Mouse (Mus musculus) midbrain, embryonic 12.5 days (tissue): Measurements from ENCODE around the gene Cabin1. TPM values are rescaled to one million over a fixed set of nuclear protein-coding genes. Genes with fewer than 3 reads are reported as not detected.

Experiments
- ATAC-seq: fragments of 200-750 bp; cut with Nextera tagmentation; 2 replicates; pipeline ENCODE4 v1.8.0; 2017; ENCODE audit warnings: low read depth, moderate TSS enrichment, moderate library complexity; ENCODE audit not compliant: low FRiP score
- H3K27ac ChIP-seq: fragments of 300-500 bp; sonication (generic); replicated peaks from 2 replicates; pipeline ENCODE4 v1.5.1; 2016; ENCODE audit warnings: mild to moderate bottlenecking
- H3K27me3 ChIP-seq: fragments of 300-500 bp; sonication (generic); 2 replicates; pipeline ENCODE4 v1.6.1; 2016; ENCODE audit warnings: mild to moderate bottlenecking
- H3K36me3 ChIP-seq: fragments of 300-500 bp; sonication (generic); 2 replicates; pipeline ENCODE4 v1.6.1; 2016
- H3K4me1 ChIP-seq: fragments of 300-500 bp; sonication (generic); 2 replicates; pipeline ENCODE4 v1.6.1; 2016
- H3K4me2 ChIP-seq: fragments of 300-500 bp; sonication (generic); replicated peaks from 2 replicates; pipeline ENCODE4 v1.6.1; 2016; ENCODE audit warnings: mild to moderate bottlenecking, moderate library complexity
- H3K4me3 ChIP-seq: fragments of 300-500 bp; sonication (generic); 2 replicates; pipeline ENCODE4 v1.5.1; 2016; ENCODE audit warnings: mild to moderate bottlenecking
- H3K9ac ChIP-seq: fragments of 300-500 bp; sonication (generic); replicated peaks from 2 replicates; pipeline ENCODE4 v1.6.1; 2016; ENCODE audit warnings: mild to moderate bottlenecking, moderate library complexity
- H3K9me3 ChIP-seq: fragments of 300-500 bp; sonication (generic); 2 replicates; pipeline ENCODE4 v1.6.1; 2016; ENCODE audit warnings: mild to moderate bottlenecking
- WGBS: fragments of 180-500 bp; shearing (Covaris S2); methylation state at CpG from one replicate; pipeline ENCODE4 v1.1.7; 2016; 5-methylcytosine and 5-hydroxymethylcytosine counted together
- polyA plus RNA-seq: library from polyadenylated mRNA; unstranded; fragments of >200 nt; fragmentation: Nextera tagmentation; extraction: Ambion mirVana; gene quantifications from 2 replicates; pipeline ENCODE4 v1.2.1, GENCODE M21; 2016

Cabin1 gene
- polyA plus RNA-seq, 1 experiment from 2014 or later, result 46.3 TPM

GRCm38 (mm10) chr10:75637711-75638110 is 126.4 kb downstream of the Cabin1 start:
- no peaks in the 10 kb centered on the region for H3K36me3 ChIP-seq
- WGBS, result 88% methylated on average over 11 of the region's 11 CpGs
- 0 out of 2 replicates have a peak, but pooled peaks cover 5% of the 10 kb centered on the region for H3K27me3 ChIP-seq
- no peak overlapping the region for H3K4me2 ChIP-seq
- no peak overlapping the region for H3K27ac ChIP-seq
- H3K9me3 ChIP-seq, result no peaks in the 10 kb centered on the region
- no peaks in the 10 kb centered on the region for H3K4me1 ChIP-seq
- no peak overlapping the region for H3K9ac ChIP-seq
- ATAC-seq, result no peak
- H3K4me3 ChIP-seq, result no peak overlapping the region

GRCm38 (mm10) chr10:75636084-75636786 is 127.9 kb downstream of the Cabin1 start:
- Histone ChIP-seq H3K9ac (no peak overlapping the region), H3K36me3 (no peaks in the 10 kb centered on the region), H3K27me3 (0 out of 2 replicates have a peak, but pooled peaks cover 5% of the 10 kb centered on the region), H3K9me3 (no peaks in the 10 kb centered on the region), H3K27ac (no peak overlapping the region), H3K4me3 (no peak overlapping the region), H3K4me2 (no peak overlapping the region), H3K4me1 (no peaks in the 10 kb centered on the region)
- 90% methylated on average over 12 of the region's 12 CpGs for WGBS
- ATAC-seq, result no peak

GRCm38 (mm10) chr10:75635693-75636055 is 128.5 kb downstream of the Cabin1 start:
- H3K27me3 ChIP-seq, result 0 out of 2 replicates have a peak, but pooled peaks cover 5% of the 10 kb centered on the region
- ATAC-seq, result no peak
- H3K4me1 ChIP-seq, result no peaks in the 10 kb centered on the region
- no peaks in the 10 kb centered on the region for H3K9me3 ChIP-seq
- no peak overlapping the region for H3K4me3 ChIP-seq
- no peak overlapping the region for H3K27ac ChIP-seq
- no peak overlapping the region for H3K9ac ChIP-seq
- WGBS, result 5% methylated on average over 9 of the region's 9 CpGs
- H3K36me3 ChIP-seq, result no peaks in the 10 kb centered on the region
- no peak overlapping the region for H3K4me2 ChIP-seq

- no peak overlapping the region for H3K27ac ChIP-seq
- no peak overlapping the region for H3K4me2 ChIP-seq
- no peak overlapping the region for H3K4me3 ChIP-seq
- 72% methylated on average over 14 of the region's 14 CpGs for WGBS
- H3K9ac ChIP-seq, result no peak overlapping the region
- no peaks in the 10 kb centered on the region for H3K4me1 ChIP-seq
- no peaks in the 10 kb centered on the region for H3K36me3 ChIP-seq
- no peak for ATAC-seq
- 0 out of 2 replicates have a peak, but pooled peaks cover 1% of the 10 kb centered on the region for H3K27me3 ChIP-seq
- no peaks in the 10 kb centered on the region for H3K9me3 ChIP-seq
Measured at GRCm38 (mm10) chr10:75635019-75635692, 129.0 kb downstream of the Cabin1 start.

GRCm38 (mm10) chr10:75634610-75635009 is 129.5 kb downstream of the Cabin1 start:
- Histone ChIP-seq H3K27me3 (no peaks in the 10 kb centered on the region), H3K9ac (no peak overlapping the region), H3K36me3 (no peaks in the 10 kb centered on the region), H3K4me1 (no peaks in the 10 kb centered on the region), H3K27ac (no peak overlapping the region), H3K4me2 (no peak overlapping the region), H3K4me3 (no peak overlapping the region), H3K9me3 (no peaks in the 10 kb centered on the region)
- no peak for ATAC-seq
- WGBS, result 95% methylated on average over 8 of the region's 8 CpGs

- WGBS, result 71% methylated on average over 14 of the region's 14 CpGs
- Histone ChIP-seq H3K36me3 (no peaks in the 10 kb centered on the region), H3K9ac (no peak overlapping the region), H3K4me2 (no peak overlapping the region), H3K27me3 (no peaks in the 10 kb centered on the region), H3K4me1 (no peaks in the 10 kb centered on the region), H3K4me3 (no peak overlapping the region), H3K9me3 (no peaks in the 10 kb centered on the region), H3K27ac (no peak overlapping the region)
- ATAC-seq, result no peak
Measured at GRCm38 (mm10) chr10:75633576-75634139, 130.5 kb downstream of the Cabin1 start.

- WGBS, result 77% methylated on average over 5 of the region's 5 CpGs
- H3K4me1 ChIP-seq, result no peaks in the 10 kb centered on the region
- no peaks in the 10 kb centered on the region for H3K27me3 ChIP-seq
- H3K9ac ChIP-seq, result no peak overlapping the region
- H3K36me3 ChIP-seq, result no peaks in the 10 kb centered on the region
- no peak overlapping the region for H3K27ac ChIP-seq
- H3K9me3 ChIP-seq, result no peaks in the 10 kb centered on the region
- no peak for ATAC-seq
- no peak overlapping the region for H3K4me2 ChIP-seq
- H3K4me3 ChIP-seq, result no peak overlapping the region
Measured at GRCm38 (mm10) chr10:75633048-75633447, 131.1 kb downstream of the Cabin1 start.

GRCm38 (mm10) chr10:75632633-75633032 is 131.5 kb downstream of the Cabin1 start:
- Histone ChIP-seq H3K9ac (no peak overlapping the region), H3K4me3 (no peak overlapping the region), H3K36me3 (no peaks in the 10 kb centered on the region), H3K27me3 (no peaks in the 10 kb centered on the region), H3K4me2 (no peak overlapping the region), H3K4me1 (no peaks in the 10 kb centered on the region), H3K9me3 (no peaks in the 10 kb centered on the region), H3K27ac (no peak overlapping the region)
- WGBS, result 58% methylated on average over 5 of the region's 5 CpGs
- no peak for ATAC-seq

- H3K9ac ChIP-seq, result no peak overlapping the region
- no peak overlapping the region for H3K27ac ChIP-seq
- 89% methylated on average over 3 of the region's 3 CpGs for WGBS
- H3K9me3 ChIP-seq, result no peaks in the 10 kb centered on the region
- no peak overlapping the region for H3K4me3 ChIP-seq
- no peaks in the 10 kb centered on the region for H3K27me3 ChIP-seq
- no peaks in the 10 kb centered on the region for H3K4me1 ChIP-seq
- H3K36me3 ChIP-seq, result no peaks in the 10 kb centered on the region
- H3K4me2 ChIP-seq, result no peak overlapping the region
- ATAC-seq, result no peak
Measured at GRCm38 (mm10) chr10:75627490-75627889, 136.7 kb downstream of the Cabin1 start.

- Histone ChIP-seq H3K4me1 (no peaks in the 10 kb centered on the region), H3K4me2 (no peak overlapping the region), H3K36me3 (no peaks in the 10 kb centered on the region), H3K4me3 (no peak overlapping the region), H3K9ac (no peak overlapping the region), H3K27ac (no peak overlapping the region), H3K9me3 (no peaks in the 10 kb centered on the region), H3K27me3 (no peaks in the 10 kb centered on the region)
- 71% methylated on average over 3 of the region's 3 CpGs for WGBS
- no peak for ATAC-seq
Measured at GRCm38 (mm10) chr10:75626991-75627390, 137.2 kb downstream of the Cabin1 start.

GRCm38 (mm10) chr10:75625920-75626319 is 138.2 kb downstream of the Cabin1 start:
- 69% methylated on average over 6 of the region's 6 CpGs for WGBS
- H3K4me1 ChIP-seq, result no peaks in the 10 kb centered on the region

GRCm38 (mm10) chr10:75620818-75621217 is 143.3 kb downstream of the Cabin1 start:
- H3K9me3 ChIP-seq, result no peaks in the 10 kb centered on the region
- no peak overlapping the region for H3K27ac ChIP-seq
- 48% methylated on average over 3 of the region's 3 CpGs for WGBS
- H3K4me3 ChIP-seq, result no peak overlapping the region
- no peaks in the 10 kb centered on the region for H3K4me1 ChIP-seq
- H3K9ac ChIP-seq, result no peak overlapping the region
- H3K27me3 ChIP-seq, result no peaks in the 10 kb centered on the region
- H3K36me3 ChIP-seq, result no peaks in the 10 kb centered on the region
- H3K4me2 ChIP-seq, result no peak overlapping the region
- ATAC-seq, result no peak

More at GRCm38 (mm10) chr10:75625920-75626319, 138.2 kb downstream of the Cabin1 start:
- H3K4me3 ChIP-seq, result no peak overlapping the region
- H3K27ac ChIP-seq, result no peak overlapping the region
- no peaks in the 10 kb centered on the region for H3K36me3 ChIP-seq
- no peak overlapping the region for H3K4me2 ChIP-seq
- no peaks in the 10 kb centered on the region for H3K9me3 ChIP-seq
- no peak for ATAC-seq
- no peak overlapping the region for H3K9ac ChIP-seq
- no peaks in the 10 kb centered on the region for H3K27me3 ChIP-seq
